Mouse (Mus musculus) liver, postnatal 0 days (tissue): ENCODE results near the gene Acp5. TPM values are rescaled to one million over a fixed set of nuclear protein-coding genes. Genes with fewer than 3 reads are reported as not detected.

Experiments
- ATAC-seq: fragments of 200-750 bp; cut with Nextera tagmentation; 2 replicates; pipeline ENCODE4 v1.8.0; 2017; ENCODE audit warnings: mild to moderate bottlenecking, moderate library complexity
- DNase-seq: peaks from one replicate; pipeline ENCODE4 v3.0.0-alpha.2; 2016
- H3K27ac ChIP-seq: fragments of 300-500 bp; sonication (generic); 2 replicates; pipeline ENCODE4 v1.5.1; 2014; ENCODE audit warnings: antibody characterized with exemption, moderate library complexity, mild to moderate bottlenecking, low read depth
- H3K27me3 ChIP-seq: fragments of 300-500 bp; sonication (generic); 2 replicates; pipeline ENCODE4 v1.6.1; 2014; ENCODE audit warnings: low read length, control low read depth, mixed read lengths; ENCODE audit not compliant: insufficient read depth
- H3K36me3 ChIP-seq: fragments of 300-500 bp; sonication (generic); replicated peaks from 2 replicates; pipeline ENCODE4 v1.6.1; 2014; ENCODE audit warnings: mild to moderate bottlenecking, control low read depth, low read length, moderate library complexity, mixed read lengths; ENCODE audit not compliant: insufficient read depth
- H3K4me1 ChIP-seq: fragments of 300-500 bp; sonication (generic); 2 replicates; pipeline ENCODE4 v1.6.1; 2014; ENCODE audit warnings: antibody characterized with exemption, mild to moderate bottlenecking, control low read depth; ENCODE audit not compliant: insufficient read depth
- H3K4me2 ChIP-seq: fragments of 300-500 bp; sonication (generic); 2 replicates; pipeline ENCODE4 v1.6.1; 2014; ENCODE audit warnings: low read depth, mild to moderate bottlenecking, low read length, moderate library complexity, mixed read lengths
- H3K4me3 ChIP-seq: fragments of 300-500 bp; sonication (generic); 2 replicates; pipeline ENCODE4 v1.5.1; 2014; ENCODE audit warnings: low read depth, low read length
- H3K9ac ChIP-seq: fragments of 300-500 bp; sonication (generic); replicated peaks from 2 replicates; pipeline ENCODE4 v1.6.1; 2014; ENCODE audit warnings: mild to moderate bottlenecking, moderate library complexity
- H3K9me3 ChIP-seq: fragments of 300-500 bp; sonication (generic); 2 replicates; pipeline ENCODE4 v1.6.1; 2016; ENCODE audit warnings: mild to moderate bottlenecking, control low read depth, low read length, mixed read lengths
- CTCF ChIP-seq: sonication (generic); IDR thresholded peaks from 2 replicates; pipeline ENCODE4 v1.5.1; 2016; ENCODE audit warnings: antibody characterized with exemption, low read depth
- EP300 ChIP-seq: IDR thresholded peaks from 2 replicates; pipeline ENCODE4 v1.6.1; 2016; ENCODE audit warnings: antibody characterized with exemption, low read depth, mild to moderate bottlenecking
- WGBS: fragments of 180-500 bp; shearing (Covaris S2); extraction: QIAGEN DNeasy Blood & Tissue Kit; methylation state at CpG from one replicate; pipeline ENCODE4 v1.1.7; 2014; ENCODE audit not compliant: insufficient replicate concordance; 5-methylcytosine and 5-hydroxymethylcytosine counted together
- polyA plus RNA-seq: library from polyadenylated mRNA; unstranded; fragments of >200 nt; fragmentation: Nextera tagmentation; extraction: Ambion mirVana; gene quantifications from 2 replicates; pipeline ENCODE4 v1.2.1, GENCODE M21; 2015

The Acp5 gene
- polyA plus RNA-seq, 1 experiment from 2014 or later = 108 TPM

- H3K36me3 ChIP-seq = no peaks in the 10 kb centered on the region
- DNase-seq (peak; percentile 90), ATAC-seq (peak; percentile 89)
- peak overlapping the region; percentile 79 for H3K4me2 ChIP-seq
- peaks cover 25% of the 10 kb centered on the region for H3K27me3 ChIP-seq
- no peaks in the 10 kb centered on the region for H3K9me3 ChIP-seq
- peak overlapping the region; percentile 36 for H3K4me3 ChIP-seq
- TF ChIP-seq CTCF (peak; percentile 88), EP300 (no peak)
- peaks cover 4% of the 10 kb centered on the region; the same call in 1 of the 2 replicates for H3K4me1 ChIP-seq
- WGBS = under 1% methylated on average over 24 of the region's 24 CpGs
- H3K9ac ChIP-seq = peak overlapping the region; percentile 64
- H3K27ac ChIP-seq = no peak overlapping the region
These were observed 39.6 kb downstream of the Acp5 start for GRCm38 (mm10) chr9:22095854-22096307.

- ATAC-seq = no peak
- WGBS = 78% methylated on average over 6 of the region's 6 CpGs
These were observed 42.8 kb downstream of the Acp5 start for GRCm38 (mm10) chr9:22092746-22093145.

GRCm38 (mm10) chr9:22089986-22090385 is 45.5 kb downstream of the Acp5 start:
- Histone ChIP-seq H3K36me3 (no peaks in the 10 kb centered on the region), H3K27me3 (0 out of 2 replicates have a peak, but pooled peaks cover 3% of the 10 kb centered on the region), H3K4me2 (no peak overlapping the region), H3K27ac (no peak overlapping the region), H3K4me3 (no peak overlapping the region), H3K9me3 (no peaks in the 10 kb centered on the region), H3K9ac (no peak overlapping the region), H3K4me1 (0 out of 2 replicates have a peak, but pooled peaks cover 6% of the 10 kb centered on the region)
- no peak for TF ChIP-seq EP300
- no peak for TF ChIP-seq CTCF
- ATAC-seq (no peak), DNase-seq (no peak)
- 82% methylated on average over 7 of the region's 7 CpGs for WGBS

More at GRCm38 (mm10) chr9:22092746-22093145, 42.8 kb downstream of the Acp5 start:
- H3K4me2 ChIP-seq = no peak overlapping the region
- no peak overlapping the region for H3K9ac ChIP-seq
- H3K36me3 ChIP-seq = no peaks in the 10 kb centered on the region
- no peaks in the 10 kb centered on the region for H3K9me3 ChIP-seq
- TF ChIP-seq CTCF = no peak
- no peak for TF ChIP-seq EP300
- no peak overlapping the region for H3K27ac ChIP-seq
- H3K27me3 ChIP-seq = 0 out of 2 replicates have a peak, but pooled peaks cover 3% of the 10 kb centered on the region
- no peak for DNase-seq
- peaks cover 4% of the 10 kb centered on the region; the same call in 1 of the 2 replicates for H3K4me1 ChIP-seq
- H3K4me3 ChIP-seq = no peak overlapping the region

GRCm38 (mm10) chr9:22089281-22089680 is 46.2 kb downstream of the Acp5 start:
- Histone ChIP-seq H3K27me3 (0 out of 2 replicates have a peak, but pooled peaks cover 3% of the 10 kb centered on the region), H3K9me3 (no peaks in the 10 kb centered on the region), H3K36me3 (no peaks in the 10 kb centered on the region), H3K27ac (no peak overlapping the region), H3K4me2 (no peak overlapping the region), H3K4me1 (0 out of 2 replicates have a peak, but pooled peaks cover 6% of the 10 kb centered on the region), H3K4me3 (no peak overlapping the region), H3K9ac (no peak overlapping the region)
- 98% methylated on average over 7 of the region's 7 CpGs for WGBS
- DNase-seq (no peak), ATAC-seq (no peak)
- no peak for TF ChIP-seq CTCF
- no peak for TF ChIP-seq EP300

GRCm38 (mm10) chr9:22087034-22087618 is 48.4 kb downstream of the Acp5 start:
- Histone ChIP-seq H3K4me3 (no peak overlapping the region), H3K4me1 (0 out of 2 replicates have a peak, but pooled peaks cover 6% of the 10 kb centered on the region), H3K27ac (no peak overlapping the region), H3K27me3 (no peaks in the 10 kb centered on the region), H3K4me2 (no peak overlapping the region), H3K9me3 (no peaks in the 10 kb centered on the region), H3K9ac (no peak overlapping the region), H3K36me3 (no peaks in the 10 kb centered on the region)
- WGBS = 74% methylated on average over 2 of the region's 2 CpGs
- 0 out of 2 replicates have a peak, but pooled peaks have one; percentile 2 for TF ChIP-seq CTCF
- no peak for TF ChIP-seq EP300
- ATAC-seq (no peak), DNase-seq (no peak)

- no peaks in the 10 kb centered on the region for H3K9me3 ChIP-seq
- H3K4me2 ChIP-seq = peak overlapping the region; percentile 73
- WGBS = 87% methylated on average over 6 of the region's 6 CpGs
- peak overlapping the region; percentile 68 for H3K4me3 ChIP-seq
- 0 out of 2 replicates have a peak, but pooled peaks cover 6% of the 10 kb centered on the region for H3K4me1 ChIP-seq
- TF ChIP-seq CTCF (no peak), EP300 (no peak)
- ATAC-seq (no peak), DNase-seq (no peak)
- no peaks in the 10 kb centered on the region for H3K27me3 ChIP-seq
- H3K9ac ChIP-seq = peak overlapping the region; percentile 81
- H3K27ac ChIP-seq = peak overlapping the region; percentile 82
- H3K36me3 ChIP-seq = 0 out of 2 replicates have a peak, but pooled peaks cover 3% of the 10 kb centered on the region
These were observed 49.5 kb downstream of the Acp5 start for GRCm38 (mm10) chr9:22086012-22086411.
